Mouse (Mus musculus): ENCODE measurements around the gene Pde4c.

Pde4c gene

GRCm38 (mm10) chr8:70701982-70702841, 21.3 kb upstream of the Pde4c start:
- ChIA-PET POLR2A (interaction anchor here (0.6 to 24.5 kb wide), 52 partner anchors 7 to 877 kb away, joined by 3 to 1467 read pairs (median 10); partner anchors contain the start of genes Arrdc2 (in 3 of the 4), Lsm4 (in 3 of the 4), Gm3336 (in 2 of the 4) and Mpv17l2 (in 2 of the 4)), CTCF (interaction anchor here (0.5 to 7.5 kb wide), 9 partner anchors 15 to 958 kb away, joined by 3 to 93 read pairs (median 4); partner anchors contain the start of genes Lsm4 (in 2 of the 4) and Gm3336 (in 1 of the 4))

GRCm38 (mm10) chr8:70702842-70703182, 20.7 kb upstream of the Pde4c start:
- ChIA-PET POLR2A (interaction anchor here (0.5 to 24.5 kb wide), 21 partner anchors 14 to 229 kb away, joined by 3 to 1467 read pairs (median 6); partner anchors contain the start of genes Arrdc2 (in 3 of the 4), Lsm4 (in 3 of the 4), Gm3336 (in 1 of the 4) and Pgpep1 (in 1 of the 4)), CTCF (interaction anchor here in 2 of 4 experiments (0.5 to 1.2 kb wide), 2 partner anchors 93 to 958 kb away, joined by 3 read pairs; no protein-coding TSS in a partner anchor)

GRCm38 (mm10) chr8:70703287-70703686, 20.2 kb upstream of the Pde4c start, which contains the start of gene Iqcn:
Iqcn (plus strand) TSS chr8:70703457.
- ChIA-PET CTCF (interaction anchor here in 1 of 4 experiments (1.2 kb wide), 1 partner anchor 94 kb away, joined by 3 read pairs; no protein-coding TSS in a partner anchor), POLR2A (interaction anchor here (0.5 to 24.5 kb wide), 18 partner anchors 13 to 229 kb away, joined by 3 to 1467 read pairs (median 5); partner anchors contain the start of genes Arrdc2 (in 3 of the 4), Lsm4 (in 3 of the 4) and Gm3336 (in 1 of the 4))

- ChIA-PET POLR2A (interaction anchor here in 3 of 4 experiments (0.6 to 4.7 kb wide), 9 partner anchors 8 to 204 kb away, joined by 3 to 50 read pairs (median 6); partner anchors contain the start of genes Jund (in 3 of the 3) and Arrdc2 (in 1 of the 3)), CTCF (interaction anchor here in 3 of 4 experiments (0.5 to 0.9 kb wide), 4 partner anchors 24 to 137 kb away, joined by 4 to 15 read pairs (median 6); partner anchors contain the start of gene Lsm4 (in 1 of the 3))
Observed at GRCm38 (mm10) chr8:70708281-70708680, 15.2 kb upstream of the Pde4c start.

GRCm38 (mm10) chr8:70709794-70710193, 13.7 kb upstream of the Pde4c start:
- ChIA-PET POLR2A (interaction anchor here in 3 of 4 experiments (0.5 to 4.7 kb wide), 15 partner anchors 9 to 130 kb away, joined by 3 to 50 read pairs (median 5); partner anchors contain the start of genes Jund (in 2 of the 3), Lsm4 (in 2 of the 3), Arrdc2 (in 1 of the 3) and Gm3336 (in 1 of the 3)), CTCF (interaction anchor here (0.6 to 1.4 kb wide), 9 partner anchors 9 to 135 kb away, joined by 3 to 10 read pairs (median 3); partner anchors contain the start of genes Arrdc2 (in 1 of the 4), Gm3336 (in 1 of the 4) and Lsm4 (in 1 of the 4))

- ChIA-PET POLR2A (interaction anchor here in 3 of 4 experiments (0.7 to 4.7 kb wide), 13 partner anchors 8 to 130 kb away, joined by 3 to 50 read pairs (median 5); partner anchors contain the start of genes Jund (in 2 of the 3), Lsm4 (in 2 of the 3), Arrdc2 (in 1 of the 3) and Gm3336 (in 1 of the 3)), CTCF (interaction anchor here (0.6 to 1.4 kb wide), 9 partner anchors 8 to 134 kb away, joined by 3 to 10 read pairs (median 3); partner anchors contain the start of genes Gm3336 (in 1 of the 4) and Lsm4 (in 1 of the 4))
Observed at GRCm38 (mm10) chr8:70710296-70710695, 13.2 kb upstream of the Pde4c start.

- CTCF ChIA-PET, result interaction anchor here in 2 of 4 experiments (0.7 to 1.2 kb wide), 2 partner anchors 81 to 133 kb away, joined by 3 to 5 read pairs; no protein-coding TSS in a partner anchor
- POLR2A ChIA-PET, result interaction anchor here in 3 of 4 experiments (0.6 to 4.7 kb wide), 5 partner anchors 11 to 895 kb away, joined by 3 to 50 read pairs (median 4); partner anchors contain the start of genes Jund (in 2 of the 3) and Lsm4 (in 1 of the 3)
Observed at GRCm38 (mm10) chr8:70711041-70711440, 12.5 kb upstream of the Pde4c start.

GRCm38 (mm10) chr8:70713991-70714390, 9.5 kb upstream of the Pde4c start:
- ChIA-PET POLR2A (interaction anchor here in 3 of 4 experiments (0.5 to 8.0 kb wide), 8 partner anchors 15 to 184 kb away, joined by 3 to 99 read pairs (median 6); partner anchors contain the start of genes Jund (in 2 of the 3), Arrdc2 (in 1 of the 3), Lsm4 (in 1 of the 3) and Pgpep1 (in 1 of the 3)), CTCF (no interaction called here)

- POLR2A ChIA-PET, result interaction anchor here in 3 of 4 experiments (0.6 to 8.0 kb wide), 10 partner anchors 14 to 142 kb away, joined by 3 to 99 read pairs (median 5); partner anchors contain the start of genes Arrdc2 (in 2 of the 3), Jund (in 2 of the 3), Lsm4 (in 1 of the 3) and Pgpep1 (in 1 of the 3)
- CTCF ChIA-PET, result interaction anchor here in 2 of 4 experiments (0.6 to 1.1 kb wide), 2 partner anchors 11 to 130 kb away, joined by 3 to 5 read pairs; no protein-coding TSS in a partner anchor
Observed at GRCm38 (mm10) chr8:70715086-70715485, 8.4 kb upstream of the Pde4c start.

- POLR2A ChIA-PET, result interaction anchor here (0.5 to 8.0 kb wide), 28 partner anchors 8 to 181 kb away, joined by 3 to 99 read pairs (median 4); partner anchors contain the start of genes Arrdc2 (in 3 of the 4), Jund (in 3 of the 4), Iqcn (in 2 of the 4) and Lsm4 (in 1 of the 4)
- CTCF ChIA-PET, result interaction anchor here (0.6 to 10.1 kb wide), 18 partner anchors 13 to 312 kb away, joined by 3 to 79 read pairs (median 3); partner anchors contain the start of genes Arrdc2 (in 1 of the 4), Jund (in 1 of the 4) and Rab3a (in 1 of the 4)
Observed at GRCm38 (mm10) chr8:70716521-70717400, 6.8 kb upstream of the Pde4c start.

- ChIA-PET CTCF (interaction anchor here (0.5 to 10.1 kb wide), 80 partner anchors 9 to 723 kb away, joined by 3 to 92 read pairs (median 4); partner anchors contain the start of genes Arrdc2 (in 3 of the 4), Lsm4 (in 3 of the 4), Mpv17l2 (in 3 of the 4) and Rab3a (in 3 of the 4)), POLR2A (interaction anchor here (0.5 to 8.0 kb wide), 53 partner anchors 8 to 604 kb away, joined by 3 to 99 read pairs (median 3); partner anchors contain the start of genes Arrdc2 (in 3 of the 4), Jund (in 3 of the 4), Rab3a (in 3 of the 4) and Map1s (in 2 of the 4))
Observed at GRCm38 (mm10) chr8:70718297-70718696, 5.2 kb upstream of the Pde4c start, which contains the start of gene Gm3336. Gm3336 (plus strand) TSS chr8:70718543.

- ChIA-PET POLR2A (interaction anchor here in 1 of 4 experiments (1.8 kb wide), 1 partner anchor 121 kb away, joined by 7 read pairs; no protein-coding TSS in a partner anchor), CTCF (interaction anchor here in 2 of 4 experiments (0.6 to 10.1 kb wide), 6 partner anchors 11 to 123 kb away, joined by 3 to 92 read pairs (median 6); partner anchors contain the start of genes Rab3a (in 2 of the 2) and Arrdc2 (in 1 of the 2))
Observed at GRCm38 (mm10) chr8:70719796-70720270, 3.7 kb upstream of the Pde4c start.

GRCm38 (mm10) chr8:70720739-70721138, 2.8 kb upstream of the Pde4c start:
- ChIA-PET POLR2A (interaction anchor here in 1 of 4 experiments (1.4 kb wide), 1 partner anchor 119 kb away, joined by 5 read pairs; the partner anchor contains the start of gene Arrdc2), CTCF (interaction anchor here in 3 of 4 experiments (0.7 to 10.1 kb wide), 6 partner anchors 10 to 162 kb away, joined by 3 to 92 read pairs (median 6); partner anchors contain the start of genes Rab3a (in 2 of the 3) and Arrdc2 (in 1 of the 3))

GRCm38 (mm10) chr8:70721601-70722000, 1.9 kb upstream of the Pde4c start:
- CTCF ChIA-PET, result interaction anchor here (0.7 to 10.1 kb wide), 11 partner anchors 9 to 163 kb away, joined by 3 to 92 read pairs (median 4); partner anchors contain the start of genes Rab3a (in 2 of the 4), Arrdc2 (in 1 of the 4) and Mast3 (in 1 of the 4)

GRCm38 (mm10) chr8:70724216-70724615, 696 bp downstream of the Pde4c start:
- CTCF ChIA-PET, result interaction anchor here in 3 of 4 experiments (0.6 to 10.1 kb wide), 10 partner anchors 28 to 120 kb away, joined by 3 to 92 read pairs (median 3); partner anchors contain the start of genes Rab3a (in 2 of the 3), Arrdc2 (in 1 of the 3) and Mpv17l2 (in 1 of the 3)
- POLR2A ChIA-PET, result interaction anchor here in 3 of 4 experiments (0.5 to 5.1 kb wide), 21 partner anchors 8 to 173 kb away, joined by 3 to 28 read pairs (median 4); partner anchors contain the start of genes Jund (in 2 of the 3), Rab3a (in 2 of the 3), Arrdc2 (in 1 of the 3) and Lsm4 (in 1 of the 3)

More at GRCm38 (mm10) chr8:70721601-70722000, 1.9 kb upstream of the Pde4c start:
- POLR2A ChIA-PET, result interaction anchor here in 2 of 4 experiments (0.6 to 1.4 kb wide), 7 partner anchors 23 to 118 kb away, joined by 3 to 5 read pairs (median 3); partner anchors contain the start of genes Arrdc2 (in 1 of the 2) and Jund (in 1 of the 2)
